Mouse (Mus musculus): ENCODE measurements around the gene Tsc22d4.

GRCm38 (mm10) chr5:137744197-137744596 is 1.3 kb upstream of the Tsc22d4 start:
- TF ChIP-seq CTCF (IDR thresholded peaks at IDR 0.05; ENCODE audit: low read depth) (no peak), EP300 (IDR thresholded peaks at IDR 0.05; ENCODE audit: low read depth) (no peak)
